Mouse (Mus musculus): ENCODE data around the gene Bach2. TPM values are rescaled to one million over a fixed set of nuclear protein-coding genes. Genes with fewer than 3 reads are reported as not detected.

Gene Bach2
- total and polyA plus RNA-seq, 2 experiments from 2014 or later, result 2.1 to 2.4 TPM

DNA sequence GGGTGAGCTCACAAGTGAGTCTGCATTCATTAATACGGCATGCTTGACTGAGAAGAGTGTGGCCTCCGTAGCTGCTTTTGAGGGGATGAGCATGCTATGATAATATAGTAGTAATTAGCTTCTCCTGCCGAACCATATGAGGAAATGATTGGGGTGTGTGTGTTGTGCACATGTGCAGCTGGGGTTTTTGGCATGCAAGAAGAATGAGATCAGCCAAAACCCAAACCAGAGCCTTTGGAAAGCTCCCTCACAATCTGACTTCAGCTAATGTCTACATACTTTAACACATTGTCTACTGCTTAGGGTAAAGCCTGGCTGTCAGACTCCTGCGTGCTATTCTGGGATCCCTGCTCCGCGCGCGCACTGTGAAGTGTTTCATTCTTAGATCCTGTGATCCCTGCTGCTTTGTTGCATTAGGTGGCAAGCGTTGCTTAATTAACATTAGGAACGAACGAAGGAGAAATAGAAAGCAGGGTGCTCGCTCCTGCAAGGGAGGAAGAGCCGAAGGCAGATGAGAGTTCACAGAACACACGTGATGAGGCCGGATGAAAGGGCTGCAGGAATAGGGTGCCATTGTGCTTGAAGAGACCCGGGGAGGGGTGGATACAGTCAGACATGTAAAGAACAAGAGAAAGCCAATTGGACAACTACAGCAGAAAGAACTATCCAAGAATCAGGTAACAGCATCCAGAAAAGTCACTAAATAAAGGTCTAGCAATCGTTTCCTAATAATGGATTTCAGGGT is 248.2 kb downstream of the Bach2 start:
- Histone ChIP-seq H3K9me3 (replicated peaks; ENCODE audit: control insufficient read depth, low read length) (no peaks in the 10 kb centered on the region), H3K36me3 (replicated peaks; ENCODE audit: control insufficient read depth, insufficient read depth, low read length) (no peaks in the 10 kb centered on the region), H3K9ac (replicated peaks; ENCODE audit: low read depth, low read length) (peak overlapping the region; percentile 5; the same call in 1 of the 2 replicates), H3K27ac (ENCODE audit: low read depth) (peak overlapping the region; percentile 65), H3K4me1 (ENCODE audit: control insufficient read depth, insufficient read depth) (peaks cover 17% of the 10 kb centered on the region), H3K27me3 (ENCODE audit: control insufficient read depth, insufficient read depth, low read length) (no peaks in the 10 kb centered on the region), H3K4me2 (ENCODE audit: low read depth, low read length) (peak overlapping the region; percentile 51), H3K4me3 (ENCODE audit: low read depth, low read length) (peak overlapping the region; percentile 25)
- DNase-seq (ENCODE audit: low spot score) (peak; percentile 54), ATAC-seq (ENCODE audit: insufficient read depth, low read depth) (peak; percentile 80)
- 31% methylated on average over 17 of the region's 17 CpGs for WGBS
- TF ChIP-seq CTCF (IDR thresholded peaks at IDR 0.05; ENCODE audit: low read depth) (no peak), EP300 (IDR thresholded peaks at IDR 0.05; ENCODE audit: low read depth) (no peak)

DNA sequence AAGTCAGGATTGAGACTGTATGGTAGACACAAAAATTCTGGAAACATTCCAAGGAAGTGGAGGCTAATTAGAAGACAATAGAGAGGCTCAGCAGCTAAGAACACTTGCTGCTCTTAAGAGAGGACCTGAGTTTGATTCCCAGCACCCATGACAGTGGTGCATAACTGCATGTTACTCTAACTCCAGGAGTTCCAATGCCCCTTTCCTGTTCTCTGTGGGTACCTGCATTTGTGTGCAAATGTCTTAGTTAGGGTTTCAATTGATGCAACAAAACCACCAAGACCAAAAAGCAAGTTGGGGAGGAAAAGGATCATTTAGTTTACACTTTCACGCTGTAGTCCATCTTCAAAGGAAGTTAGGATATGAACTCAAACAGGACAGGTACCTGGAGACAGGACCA is 250.6 kb downstream of the Bach2 start:
- 91% methylated on average over 1 of the region's 1 CpGs for WGBS
- H3K4me2 ChIP-seq (ENCODE audit: low read depth, low read length), result no peak overlapping the region
- H3K27ac ChIP-seq (ENCODE audit: low read depth), result no peak overlapping the region
- no peak for ATAC-seq (ENCODE audit: insufficient read depth, low read depth)
- TF ChIP-seq EP300 (IDR thresholded peaks at IDR 0.05; ENCODE audit: low read depth), result no peak
- no peak for TF ChIP-seq CTCF (IDR thresholded peaks at IDR 0.05; ENCODE audit: low read depth)
- H3K36me3 ChIP-seq (replicated peaks; ENCODE audit: control insufficient read depth, insufficient read depth, low read length), result no peaks in the 10 kb centered on the region
- no peak for DNase-seq (ENCODE audit: low spot score)
- H3K4me3 ChIP-seq (ENCODE audit: low read depth, low read length), result no peak overlapping the region
- no peaks in the 10 kb centered on the region for H3K9me3 ChIP-seq (replicated peaks; ENCODE audit: control insufficient read depth, low read length)
- H3K27me3 ChIP-seq (ENCODE audit: control insufficient read depth, insufficient read depth, low read length), result no peaks in the 10 kb centered on the region
- H3K9ac ChIP-seq (replicated peaks; ENCODE audit: low read depth, low read length), result no peak overlapping the region
- peaks cover 17% of the 10 kb centered on the region for H3K4me1 ChIP-seq (ENCODE audit: control insufficient read depth, insufficient read depth)

DNA sequence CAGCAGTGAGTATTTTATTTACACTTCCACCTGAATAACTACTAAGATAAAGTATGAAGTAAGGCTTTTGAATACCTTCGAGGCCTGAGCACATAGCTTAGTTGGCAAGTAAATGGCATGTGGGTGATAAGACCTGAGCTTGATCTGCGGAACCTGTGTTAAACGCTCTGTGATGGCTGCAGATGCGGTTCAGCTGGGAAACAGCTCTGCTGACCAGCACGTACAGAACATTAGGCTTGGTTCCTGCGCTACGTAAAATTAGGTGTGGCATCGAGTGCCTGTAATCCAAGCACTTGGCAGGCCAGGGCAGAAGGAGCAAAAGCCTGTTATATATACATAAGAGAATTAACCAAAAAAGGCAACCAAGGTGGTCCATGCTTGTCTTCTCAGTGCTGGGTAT is 252.6 kb downstream of the Bach2 start:
- H3K27me3 ChIP-seq (ENCODE audit: control insufficient read depth, insufficient read depth, low read length), result no peaks in the 10 kb centered on the region
- 0 out of 2 replicates have a peak, but pooled peaks cover 4% of the 10 kb centered on the region for H3K9me3 ChIP-seq (replicated peaks; ENCODE audit: control insufficient read depth, low read length)
- no peak overlapping the region for H3K9ac ChIP-seq (replicated peaks; ENCODE audit: low read depth, low read length)
- no peak overlapping the region for H3K4me3 ChIP-seq (ENCODE audit: low read depth, low read length)
- WGBS, result 41% methylated on average over 8 of the region's 8 CpGs
- DNase-seq (ENCODE audit: low spot score), result no peak
- no peak for ATAC-seq (ENCODE audit: insufficient read depth, low read depth)
- no peak overlapping the region for H3K27ac ChIP-seq (ENCODE audit: low read depth)
- TF ChIP-seq CTCF (IDR thresholded peaks at IDR 0.05; ENCODE audit: low read depth), result no peak
- TF ChIP-seq EP300 (IDR thresholded peaks at IDR 0.05; ENCODE audit: low read depth), result no peak
- no peak overlapping the region for H3K4me2 ChIP-seq (ENCODE audit: low read depth, low read length)
- H3K36me3 ChIP-seq (replicated peaks; ENCODE audit: control insufficient read depth, insufficient read depth, low read length), result no peaks in the 10 kb centered on the region
- H3K4me1 ChIP-seq (ENCODE audit: control insufficient read depth, insufficient read depth), result peaks cover 14% of the 10 kb centered on the region

DNA sequence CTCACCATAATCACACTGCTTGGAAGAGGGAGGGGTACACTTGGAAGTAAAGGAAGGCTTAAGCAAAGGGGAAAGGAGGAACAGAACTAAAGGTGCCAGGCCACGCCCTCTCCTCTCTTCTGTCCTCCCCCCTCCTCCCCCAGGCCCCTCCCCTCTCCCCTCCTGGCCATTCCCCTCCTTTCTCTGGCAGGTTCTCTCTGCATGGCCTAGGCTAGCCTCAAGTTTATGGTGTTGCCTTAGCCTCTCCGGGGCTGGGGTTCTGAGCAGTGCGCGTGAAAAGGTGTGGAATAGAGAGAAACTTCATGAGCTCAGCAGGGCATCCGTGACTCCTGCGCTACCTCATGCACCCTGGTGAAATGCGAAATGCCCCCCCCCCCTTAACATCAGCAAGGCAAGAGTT is 254.2 kb downstream of the Bach2 start:
- Histone ChIP-seq H3K27ac (ENCODE audit: low read depth) (no peak overlapping the region), H3K9ac (replicated peaks; ENCODE audit: low read depth, low read length) (no peak overlapping the region), H3K4me3 (ENCODE audit: low read depth, low read length) (no peak overlapping the region), H3K9me3 (replicated peaks; ENCODE audit: control insufficient read depth, low read length) (0 out of 2 replicates have a peak, but pooled peaks cover 4% of the 10 kb centered on the region), H3K4me1 (ENCODE audit: control insufficient read depth, insufficient read depth) (0 out of 2 replicates have a peak, but pooled peaks cover 5% of the 10 kb centered on the region), H3K4me2 (ENCODE audit: low read depth, low read length) (no peak overlapping the region), H3K36me3 (replicated peaks; ENCODE audit: control insufficient read depth, insufficient read depth, low read length) (no peaks in the 10 kb centered on the region), H3K27me3 (ENCODE audit: control insufficient read depth, insufficient read depth, low read length) (no peaks in the 10 kb centered on the region)
- WGBS, result 79% methylated on average over 7 of the region's 7 CpGs
- no peak for ATAC-seq (ENCODE audit: insufficient read depth, low read depth)
- TF ChIP-seq CTCF (IDR thresholded peaks at IDR 0.05; ENCODE audit: low read depth) (no peak), EP300 (IDR thresholded peaks at IDR 0.05; ENCODE audit: low read depth) (no peak)
- no peak for DNase-seq (ENCODE audit: low spot score)

DNA sequence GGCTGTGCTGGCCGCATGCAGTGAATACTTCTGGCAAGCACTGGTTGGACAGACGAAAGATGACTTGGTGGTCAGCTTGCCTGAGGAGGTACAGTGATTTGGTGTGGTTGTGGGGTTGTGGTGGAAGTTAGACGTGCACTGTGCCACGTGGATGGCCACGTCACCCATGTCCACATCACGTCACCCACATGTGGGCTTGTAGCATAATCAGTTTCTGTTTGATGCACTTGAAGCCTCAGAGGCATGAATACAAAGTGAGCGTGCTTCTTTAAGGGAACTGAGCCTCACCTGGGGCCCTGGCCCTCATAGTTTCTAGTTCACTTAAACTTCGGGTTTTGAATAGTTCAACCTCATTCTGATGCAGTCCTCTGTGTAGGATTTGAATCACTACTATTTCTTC is 263.2 kb downstream of the Bach2 start:
- Histone ChIP-seq H3K27ac (ENCODE audit: low read depth) (no peak overlapping the region), H3K9me3 (replicated peaks; ENCODE audit: control insufficient read depth, low read length) (no peaks in the 10 kb centered on the region), H3K27me3 (ENCODE audit: control insufficient read depth, insufficient read depth, low read length) (no peaks in the 10 kb centered on the region), H3K4me1 (ENCODE audit: control insufficient read depth, insufficient read depth) (peaks cover 9% of the 10 kb centered on the region), H3K36me3 (replicated peaks; ENCODE audit: control insufficient read depth, insufficient read depth, low read length) (no peaks in the 10 kb centered on the region), H3K9ac (replicated peaks; ENCODE audit: low read depth, low read length) (no peak overlapping the region), H3K4me3 (ENCODE audit: low read depth, low read length) (no peak overlapping the region), H3K4me2 (ENCODE audit: low read depth, low read length) (no peak overlapping the region)
- WGBS, result 90% methylated on average over 8 of the region's 8 CpGs
- no peak for ATAC-seq (ENCODE audit: insufficient read depth, low read depth)
- TF ChIP-seq EP300 (IDR thresholded peaks at IDR 0.05; ENCODE audit: low read depth) (no peak), CTCF (IDR thresholded peaks at IDR 0.05; ENCODE audit: low read depth) (no peak)
- no peak for DNase-seq (ENCODE audit: low spot score)

DNA sequence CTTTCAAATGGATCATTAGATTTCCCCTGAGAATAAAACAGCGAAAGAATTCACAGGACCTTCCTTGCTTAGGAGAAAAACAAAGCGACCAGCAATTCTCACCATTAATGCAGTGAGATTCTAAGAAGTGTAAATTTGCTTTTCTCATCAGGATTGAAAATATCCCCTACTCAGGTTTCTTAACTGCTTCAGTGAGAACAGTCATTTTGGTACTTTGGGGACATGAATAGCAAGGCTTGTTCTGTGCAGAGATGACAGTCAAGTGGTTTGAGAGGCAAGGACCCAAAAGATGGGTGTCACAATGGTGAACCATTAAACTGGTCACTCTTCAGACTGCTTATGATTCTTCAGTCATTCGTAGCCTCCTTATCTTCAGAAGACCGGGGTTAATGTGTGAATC is 263.6 kb downstream of the Bach2 start:
- no peak overlapping the region for H3K4me2 ChIP-seq (ENCODE audit: low read depth, low read length)
- WGBS, result 92% methylated on average over 4 of the region's 4 CpGs

More for the DNA sequence above, 263.6 kb downstream of the Bach2 start:
- Histone ChIP-seq H3K4me3 (ENCODE audit: low read depth, low read length) (no peak overlapping the region), H3K4me1 (ENCODE audit: control insufficient read depth, insufficient read depth) (peaks cover 13% of the 10 kb centered on the region), H3K27ac (ENCODE audit: low read depth) (no peak overlapping the region), H3K27me3 (ENCODE audit: control insufficient read depth, insufficient read depth, low read length) (no peaks in the 10 kb centered on the region), H3K36me3 (replicated peaks; ENCODE audit: control insufficient read depth, insufficient read depth, low read length) (no peaks in the 10 kb centered on the region), H3K9me3 (replicated peaks; ENCODE audit: control insufficient read depth, low read length) (no peaks in the 10 kb centered on the region), H3K9ac (replicated peaks; ENCODE audit: low read depth, low read length) (no peak overlapping the region)
- ATAC-seq (ENCODE audit: insufficient read depth, low read depth) (no peak), DNase-seq (ENCODE audit: low spot score) (no peak)
- no peak for TF ChIP-seq EP300 (IDR thresholded peaks at IDR 0.05; ENCODE audit: low read depth)
- TF ChIP-seq CTCF (IDR thresholded peaks at IDR 0.05; ENCODE audit: low read depth), result no peak

All from heart, postnatal 0 days (tissue).